Mouse (Mus musculus) brown adipose tissue, adult 24 weeks (tissue): ENCODE measurements around the gene C1qb. TPM values are rescaled to one million over a fixed set of nuclear protein-coding genes. Genes with fewer than 3 reads are reported as not detected.

Experiments
- H3K27ac ChIP-seq: fragments of 200-500 bp; replicated peaks from 2 replicates; pipeline ENCODE4 v1.5.1; 2012; ENCODE audit warnings: low read depth, mild to moderate bottlenecking, low read length
- H3K4me1 ChIP-seq: fragments of 200-500 bp; 2 replicates; pipeline ENCODE4 v1.6.1; 2012; ENCODE audit warnings: low read length, mixed read lengths; ENCODE audit not compliant: control insufficient read depth, insufficient read depth, insufficient read length
- H3K4me3 ChIP-seq: fragments of 200-500 bp; 2 replicates; pipeline ENCODE4 v1.5.1; 2012; ENCODE audit warnings: low read depth, mild to moderate bottlenecking, low read length, moderate library complexity; ENCODE audit not compliant: insufficient read depth
- polyA plus RNA-seq: library from polyadenylated mRNA; stranded (reverse); fragments of >200 nt; gene quantifications from 2 replicates; pipeline ENCODE4 v1.2.4, GENCODE M21; 2012; ENCODE audit not compliant: missing spikeins, insufficient read depth, insufficient read length

Gene C1qb
- 61.3 and 65.2 TPM in 2 replicates for polyA plus RNA-seq

DNA sequence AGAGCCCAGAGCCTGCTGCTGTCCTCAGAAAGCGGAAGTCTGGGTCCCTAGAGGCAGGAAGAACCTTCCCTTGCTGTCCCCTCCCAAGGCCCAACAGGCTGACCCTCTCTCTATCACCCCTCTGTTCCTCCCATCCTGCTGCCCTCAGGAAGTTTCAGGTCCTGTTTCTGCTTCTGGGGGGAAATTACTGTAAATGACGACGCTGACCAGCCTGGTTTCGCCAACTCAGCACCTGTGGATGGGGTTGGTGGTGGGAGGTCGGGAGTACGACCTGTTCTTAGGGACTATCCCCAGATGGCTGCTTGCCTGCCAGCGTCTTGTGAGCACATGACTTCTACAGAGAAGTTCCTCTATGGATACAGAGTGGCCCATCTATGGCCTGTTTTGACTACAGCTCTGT, at the start of gene C1qb:
TSS of gene C1qb (minus strand) at position 87 of the 400 bp plus-strand sequence.
- Histone ChIP-seq H3K4me1 (no peaks in the 10 kb centered on the region), H3K4me3 (peak within 1 kb of the TSS; percentile 51), H3K27ac (peak within 1 kb of the TSS; percentile 89)

DNA sequence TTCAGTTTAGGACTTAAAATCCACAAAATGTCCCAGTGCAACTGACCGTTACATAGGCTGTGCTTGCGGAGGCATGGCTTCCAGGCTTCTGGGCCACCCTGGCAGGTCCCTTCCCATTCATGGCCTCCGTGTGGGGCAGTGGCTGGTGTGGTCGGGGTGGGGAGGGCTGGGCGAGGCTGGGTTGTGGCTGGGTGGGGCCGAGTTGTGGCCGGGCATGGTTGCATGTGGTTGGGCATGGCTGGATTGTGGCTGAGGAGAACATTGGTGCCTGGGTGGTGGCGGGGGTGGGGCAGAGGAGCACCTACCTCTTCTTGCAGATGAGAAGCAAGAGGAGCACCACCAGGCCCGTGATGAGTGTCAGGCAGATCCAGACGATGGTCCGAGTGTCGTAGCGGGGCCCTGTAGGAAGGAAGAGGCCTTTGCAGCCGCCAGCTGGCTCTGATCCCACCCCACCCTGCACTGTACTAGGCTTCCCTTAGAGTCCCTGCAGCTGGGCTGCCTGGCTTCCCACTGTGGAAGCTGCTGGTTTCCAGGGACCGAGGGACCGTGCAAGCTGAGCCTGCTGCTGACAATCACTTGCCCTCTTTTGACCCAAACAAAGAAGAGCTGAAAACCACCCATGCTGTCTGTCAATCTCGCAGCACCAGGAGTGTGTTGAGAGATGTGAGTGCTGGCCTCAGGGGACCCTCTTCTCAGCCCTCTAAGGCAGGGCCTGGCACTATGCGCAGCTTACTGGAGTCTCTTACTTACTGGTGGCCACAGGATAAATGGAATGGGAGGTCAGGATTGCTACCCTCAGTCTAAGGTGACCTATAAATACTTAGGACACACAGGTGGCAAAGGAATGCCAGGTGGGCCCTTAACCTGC, 49.0 kb upstream of the C1qb start:
- Histone ChIP-seq H3K27ac (no peak overlapping the region), H3K4me1 (no peaks in the 10 kb centered on the region), H3K4me3 (no peak overlapping the region)

DNA sequence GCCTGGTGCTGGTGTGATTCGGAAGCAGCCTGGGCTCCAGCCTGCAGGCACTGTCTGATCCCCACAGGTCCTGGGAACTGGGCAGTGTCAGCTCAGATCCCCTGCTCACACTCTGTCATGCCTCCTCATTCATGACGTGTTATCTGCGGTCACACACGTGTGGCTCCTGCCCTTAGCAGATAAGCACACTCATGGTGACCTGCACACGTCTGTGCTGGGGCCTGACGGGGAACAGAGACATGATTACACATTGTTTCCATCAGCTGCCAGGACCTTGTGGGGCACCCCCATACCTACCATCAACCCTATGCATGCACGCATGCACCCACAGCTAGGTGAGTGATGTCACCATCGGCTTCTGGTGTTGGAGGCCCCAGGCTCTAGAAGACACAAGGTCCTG, 44.5 kb upstream of the C1qb start:
- Histone ChIP-seq H3K27ac (no peak overlapping the region), H3K4me3 (no peak overlapping the region), H3K4me1 (no peaks in the 10 kb centered on the region)

DNA sequence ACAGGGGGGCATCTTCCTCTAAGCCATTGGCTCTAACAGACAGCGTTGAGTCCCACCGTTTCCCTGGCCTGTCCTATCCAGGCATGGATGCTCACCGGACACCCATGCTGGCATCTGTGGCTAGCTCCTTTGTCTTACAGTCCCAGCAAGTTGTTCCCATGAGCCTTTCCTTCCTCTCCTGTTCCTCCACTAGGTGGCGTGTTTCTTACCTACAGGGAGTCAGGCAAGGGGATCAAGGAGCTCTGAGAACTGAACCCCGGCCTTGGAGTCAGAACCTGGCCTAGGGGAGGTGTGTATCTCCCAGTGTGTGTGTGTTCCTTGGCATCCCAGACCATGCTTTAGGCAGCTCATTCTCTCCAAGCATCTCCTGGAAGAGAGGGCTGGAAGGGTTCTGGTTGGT, 42.9 kb upstream of the C1qb start:
- Histone ChIP-seq H3K4me3 (no peak overlapping the region), H3K27ac (no peak overlapping the region), H3K4me1 (no peaks in the 10 kb centered on the region)

DNA sequence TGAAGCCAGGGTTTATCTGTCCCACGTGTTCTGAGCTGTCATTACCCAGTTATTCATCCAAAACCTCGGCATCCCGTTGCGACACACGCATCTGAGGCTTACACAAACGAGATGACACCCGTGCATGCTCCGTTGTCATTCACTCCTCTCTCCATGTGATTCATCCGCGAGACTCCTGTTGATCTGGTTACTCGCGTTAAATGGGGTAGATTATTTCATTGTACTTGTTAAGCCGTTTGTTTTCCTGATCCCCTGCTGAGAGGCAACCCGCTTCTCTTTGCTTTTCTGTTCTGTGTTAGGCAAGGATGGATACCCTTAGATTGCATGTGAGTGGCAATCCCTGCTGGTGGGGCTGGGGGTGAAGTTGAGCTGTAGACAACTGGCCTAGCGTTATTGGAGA, 39.8 kb upstream of the C1qb start:
- H3K4me3 ChIP-seq = no peak overlapping the region
- H3K27ac ChIP-seq = no peak overlapping the region
- H3K4me1 ChIP-seq = no peaks in the 10 kb centered on the region

DNA sequence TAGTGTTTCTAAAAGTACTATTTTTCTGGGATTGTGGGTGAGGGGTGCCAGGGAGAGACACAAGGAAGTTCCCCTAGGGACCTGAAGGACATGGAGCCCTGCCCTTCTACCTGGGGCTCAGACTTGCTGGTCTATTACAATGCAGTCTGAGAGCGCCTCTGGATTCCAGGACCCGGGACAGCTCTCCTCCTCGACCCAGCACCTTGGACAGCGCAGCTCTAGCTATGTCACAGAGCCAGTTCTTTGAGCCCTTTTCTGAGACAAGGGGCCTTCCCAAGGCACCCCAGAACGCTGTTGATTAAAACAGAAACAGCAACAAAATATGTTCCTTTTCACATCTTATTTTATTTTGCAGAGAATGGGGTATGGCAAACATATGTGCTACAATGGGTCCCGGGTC, 38.5 kb upstream of the C1qb start:
- no peak overlapping the region for H3K27ac ChIP-seq
- H3K4me3 ChIP-seq = no peak overlapping the region
- H3K4me1 ChIP-seq = no peaks in the 10 kb centered on the region

DNA sequence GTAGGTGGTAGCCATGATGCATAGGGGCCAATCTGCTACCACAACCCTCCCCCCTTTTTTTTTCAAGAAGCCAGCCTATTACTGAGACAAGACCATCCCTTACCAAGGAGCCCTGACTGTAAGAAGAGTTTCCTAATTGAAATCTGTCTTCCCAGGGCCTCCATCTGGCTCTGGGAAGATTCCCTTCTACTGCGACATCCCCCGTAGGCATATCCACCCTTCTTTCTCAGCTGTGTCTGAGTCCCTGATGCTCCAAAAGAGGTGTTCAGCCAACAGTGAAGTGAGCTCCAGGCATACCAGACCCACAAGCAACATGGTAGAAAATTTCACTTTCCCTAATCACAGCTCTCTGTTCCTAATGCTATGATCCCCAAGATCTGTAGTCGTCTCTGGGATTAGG, 33.5 kb upstream of the C1qb start:
- Histone ChIP-seq H3K4me1 (no peaks in the 10 kb centered on the region), H3K27ac (no peak overlapping the region), H3K4me3 (no peak overlapping the region)

DNA sequence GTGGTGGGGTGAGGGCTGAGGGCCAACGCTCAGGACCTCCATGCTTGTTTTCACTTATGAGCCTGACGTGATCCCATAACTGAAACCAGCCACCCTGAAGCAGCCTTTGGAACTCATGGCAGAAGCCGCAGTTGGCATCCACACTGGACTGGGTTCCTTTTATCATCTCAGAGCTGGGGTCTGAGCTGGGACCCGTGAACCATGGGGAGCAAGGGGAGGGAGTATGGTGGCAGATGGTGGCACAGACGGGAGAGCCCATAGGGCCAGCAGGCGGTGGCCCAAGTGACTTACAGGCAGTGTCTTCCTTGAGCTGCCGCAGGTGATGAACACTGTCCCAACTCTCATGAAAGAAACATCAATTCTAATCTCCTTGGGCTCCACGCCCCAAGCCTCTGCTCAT, 32.8 kb upstream of the C1qb start:
- no peaks in the 10 kb centered on the region for H3K4me1 ChIP-seq

DNA sequence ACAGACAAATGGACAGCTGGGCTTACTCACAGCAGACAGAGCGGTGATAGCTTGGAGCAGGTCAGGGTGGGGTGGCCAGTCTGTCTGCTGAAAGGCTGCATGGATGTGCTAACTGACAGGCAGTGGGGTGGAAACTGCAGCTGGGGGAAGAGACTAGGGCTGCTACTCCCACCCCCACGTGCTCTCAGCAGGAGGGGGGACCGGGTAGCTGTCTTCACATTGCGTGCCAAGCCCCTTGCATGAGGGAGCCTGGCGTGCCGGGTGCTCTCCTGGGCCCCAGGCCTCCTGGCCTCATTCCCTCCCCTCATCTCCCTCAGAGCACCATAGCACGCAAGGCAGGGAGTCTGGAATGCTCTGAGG, 31.2 kb upstream of the C1qb start:
- no peak overlapping the region for H3K27ac ChIP-seq
- no peaks in the 10 kb centered on the region for H3K4me1 ChIP-seq
- no peak overlapping the region for H3K4me3 ChIP-seq

More for the DNA sequence above, 32.8 kb upstream of the C1qb start:
- no peak overlapping the region for H3K27ac ChIP-seq
- H3K4me3 ChIP-seq = no peak overlapping the region

DNA sequence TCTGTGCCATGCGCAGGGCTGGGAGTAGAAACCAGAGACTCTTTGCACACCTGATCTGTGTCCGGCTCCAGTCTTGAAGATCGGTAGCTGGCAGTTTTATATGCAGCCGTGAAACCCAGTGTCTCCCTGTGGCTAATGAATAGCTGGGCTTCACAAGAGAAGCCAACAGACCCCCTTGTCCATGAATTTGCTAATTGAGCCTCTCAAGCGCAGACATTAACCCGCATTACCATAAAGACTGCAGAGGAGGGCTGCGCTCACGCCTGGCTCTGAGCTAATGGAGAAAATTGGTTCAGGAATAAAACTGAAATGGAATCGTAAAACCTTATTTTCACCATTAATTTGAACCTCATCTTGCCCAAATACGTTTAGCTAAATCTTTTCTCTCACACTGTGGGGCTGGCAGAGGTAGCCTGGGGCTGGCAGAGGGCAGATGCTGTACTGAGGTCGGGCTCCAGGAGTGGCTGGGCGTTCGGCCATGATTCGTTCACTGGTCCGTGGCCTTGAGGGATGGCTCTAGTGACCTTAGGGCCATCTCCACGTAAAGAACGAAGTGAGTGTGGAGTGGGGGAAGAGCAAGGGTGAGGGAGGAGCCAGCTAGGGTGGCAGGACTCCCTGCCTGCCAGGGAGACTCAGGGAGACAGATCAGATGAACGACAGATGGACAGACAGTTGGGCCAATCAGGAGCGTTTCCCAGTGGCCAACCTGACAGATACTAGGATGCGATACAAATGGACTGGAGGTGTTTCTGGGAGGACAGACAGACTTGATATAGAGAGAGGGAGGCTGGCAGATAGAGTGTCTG, 30.6 kb upstream of the C1qb start:
- Histone ChIP-seq H3K27ac (no peak overlapping the region), H3K4me3 (no peak overlapping the region), H3K4me1 (no peaks in the 10 kb centered on the region)

DNA sequence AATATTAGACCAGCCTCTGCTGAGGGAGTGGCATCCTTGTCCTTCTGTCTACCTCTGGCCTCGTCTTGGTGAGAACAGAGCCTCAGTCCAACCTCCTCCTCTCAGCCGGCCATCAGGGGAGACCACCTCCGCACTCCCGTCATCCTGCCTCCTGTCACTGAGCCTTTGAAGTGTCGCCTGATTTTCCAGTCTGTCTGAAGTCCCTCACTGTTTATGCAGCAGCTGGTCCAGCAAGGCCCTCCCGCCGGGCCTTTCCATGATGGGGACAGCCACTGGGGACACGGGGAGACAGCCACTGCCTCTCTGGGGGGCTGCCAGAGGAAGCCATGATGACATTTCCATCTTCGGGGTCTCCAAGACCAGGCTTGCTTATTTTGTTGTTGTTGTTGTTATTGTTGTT, 26.9 kb upstream of the C1qb start:
- Histone ChIP-seq H3K4me1 (no peaks in the 10 kb centered on the region), H3K27ac (no peak overlapping the region), H3K4me3 (no peak overlapping the region)

DNA sequence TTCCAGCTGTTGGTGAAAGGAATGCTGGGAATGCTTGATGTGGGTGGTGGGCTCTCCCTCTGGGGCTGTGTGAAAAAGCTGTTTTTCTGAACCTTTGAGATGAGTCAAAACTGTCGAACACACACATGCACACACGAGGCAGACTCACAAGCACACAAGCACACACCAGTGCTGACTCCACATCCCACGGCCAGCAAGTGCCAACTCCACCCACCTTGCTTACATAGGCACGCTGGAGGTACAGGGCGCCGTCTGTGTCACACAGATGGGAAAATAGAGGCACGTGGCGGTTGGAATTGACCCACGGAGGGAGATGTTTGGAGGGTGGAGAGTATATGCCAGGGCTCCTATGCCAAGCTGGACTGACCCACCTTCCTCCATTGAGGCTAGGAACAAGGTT, 25.8 kb upstream of the C1qb start:
- no peaks in the 10 kb centered on the region for H3K4me1 ChIP-seq
- H3K4me3 ChIP-seq = no peak overlapping the region
- H3K27ac ChIP-seq = no peak overlapping the region

DNA sequence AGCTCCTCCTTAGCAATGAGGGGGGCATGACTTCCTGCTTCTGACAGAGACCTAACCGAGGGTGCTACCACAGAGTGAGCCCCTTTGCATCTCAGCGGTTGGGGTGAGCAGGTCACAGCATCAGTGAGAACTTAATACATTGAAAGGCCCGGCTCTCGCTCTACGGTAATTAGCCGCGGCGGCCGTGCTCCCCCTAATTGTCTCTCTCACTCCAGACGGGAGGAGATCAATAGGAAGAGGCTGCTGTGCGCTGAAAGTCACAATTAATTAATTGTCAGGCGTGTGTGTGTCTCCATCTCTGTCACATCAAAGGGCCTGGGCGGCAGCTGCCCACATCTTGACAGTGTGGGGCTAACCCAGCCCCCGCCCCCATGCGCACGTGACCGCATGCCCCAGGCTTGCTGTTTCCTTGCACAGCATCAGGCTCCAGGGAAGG, 25.2 kb upstream of the C1qb start:
- no peak overlapping the region for H3K4me3 ChIP-seq
- H3K27ac ChIP-seq = no peak overlapping the region
- no peaks in the 10 kb centered on the region for H3K4me1 ChIP-seq

DNA sequence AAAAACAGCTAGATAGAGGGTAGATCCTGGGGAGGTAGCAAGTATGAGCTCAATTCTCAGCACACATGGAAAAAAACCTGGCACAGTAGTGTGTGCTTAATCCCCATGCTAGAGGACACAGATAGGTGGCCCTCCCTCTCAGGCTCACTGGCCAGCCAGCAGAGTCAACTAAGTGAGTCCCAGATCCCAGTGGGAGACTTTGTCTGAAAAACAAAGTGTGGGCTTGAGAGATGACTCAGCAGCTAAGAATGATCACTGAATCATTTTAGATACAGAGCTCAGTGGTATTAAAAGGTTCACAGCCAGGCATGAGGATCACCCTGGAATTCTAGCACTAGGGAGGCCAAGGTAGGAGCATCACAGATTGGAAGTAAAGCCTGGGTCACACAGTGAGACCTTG, 21.8 kb upstream of the C1qb start:
- H3K4me3 ChIP-seq = no peak overlapping the region
- no peak overlapping the region for H3K27ac ChIP-seq
- no peaks in the 10 kb centered on the region for H3K4me1 ChIP-seq

DNA sequence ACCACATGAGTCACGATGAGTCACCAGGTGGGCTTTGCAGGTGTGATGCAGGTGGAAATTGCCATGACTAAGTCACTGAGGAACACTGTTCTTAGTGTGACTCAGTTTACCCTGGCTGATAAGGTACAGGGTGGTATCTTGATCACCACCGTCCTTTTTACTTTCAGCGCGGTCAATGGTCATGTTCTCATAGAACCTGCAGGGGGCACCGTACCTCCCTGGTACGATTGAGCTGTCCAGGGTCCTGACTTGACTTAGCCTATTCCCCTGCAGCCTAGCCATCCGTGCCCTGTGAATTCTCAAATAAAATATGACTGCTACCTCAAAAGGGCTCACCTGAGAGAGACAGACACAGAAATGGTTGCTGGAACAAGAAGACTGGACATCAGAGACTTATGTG, 21.0 kb upstream of the C1qb start:
- Histone ChIP-seq H3K27ac (no peak overlapping the region), H3K4me3 (no peak overlapping the region), H3K4me1 (no peaks in the 10 kb centered on the region)
